Comparison of ENCODE assay signal across 8 mouse cellular contexts in the genomic region with DNA sequence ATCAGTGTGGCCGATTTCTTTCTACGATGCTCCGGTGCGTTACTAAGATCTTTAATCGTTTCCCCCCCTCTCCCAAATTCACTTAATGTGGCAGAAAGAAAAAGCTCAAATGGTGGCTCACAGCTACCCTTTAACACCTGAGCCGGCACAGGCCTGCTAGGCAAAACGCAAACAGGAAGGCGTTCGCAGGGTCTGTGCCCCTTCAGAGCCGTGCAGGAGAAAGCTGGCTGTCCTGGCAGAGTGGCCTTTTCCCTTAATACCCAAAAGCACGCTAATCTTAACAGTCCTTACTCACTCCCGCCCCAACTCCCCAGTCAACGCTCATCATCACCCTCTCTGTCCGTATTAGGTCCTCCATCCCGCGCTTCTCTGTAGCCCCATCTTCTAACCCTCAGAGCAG. TPM values are rescaled to one million over a fixed set of nuclear protein-coding genes. Genes with fewer than 3 reads are reported as not detected.
A peak's percentile ranks its signal among the peaks of the same experiment; 100 is the strongest.
DNase-seq lines count a peak whose midpoint lies in the region; ATAC-seq and TF ChIP-seq lines count a peak whose summit lies in the region.

No protein-coding gene starts in this region.

- intact Hi-C loops in heart, postnatal 36 days (cut with DNase I) = loop anchor here (2.0 to 10.0 kb wide), 2 partner anchors 39 to 443 kb away; a partner anchor contains a TSS

- H3K9me3 ChIP-seq in heart, embryonic 15.5 days (replicated peaks) = no peaks in the 10 kb centered on the region
- no peaks in the 10 kb centered on the region for H3K9me3 ChIP-seq in hindbrain, postnatal 0 days (ENCODE audit: low read length)
- H3K9me3 ChIP-seq in midbrain, embryonic 14.5 days (ENCODE audit: control insufficient read depth, low read length) = no peaks in the 10 kb centered on the region

- H3K27ac ChIP-seq in heart, embryonic 15.5 days = peak overlapping the region; percentile 98
- peak overlapping the region; percentile 66 for H3K27ac ChIP-seq in bone marrow macrophage, adult 2 months (ENCODE audit: insufficient read depth, low read depth, low read length)
- peak overlapping the region; percentile 91 for H3K27ac ChIP-seq in hindbrain, postnatal 0 days
- H3K27ac ChIP-seq in midbrain, embryonic 14.5 days (replicated peaks; ENCODE audit: low read depth, low read length) = peak overlapping the region; percentile 94

- peaks cover 8% of the 10 kb centered on the region; the same call in 1 of the 2 replicates for H3K36me3 ChIP-seq in heart, embryonic 15.5 days
- H3K36me3 ChIP-seq in hindbrain, postnatal 0 days (ENCODE audit: insufficient read depth, low read length) = peaks cover under 1% of the 10 kb centered on the region; the same call in 1 of the 2 replicates
- H3K36me3 ChIP-seq in midbrain, embryonic 14.5 days (ENCODE audit: control insufficient read depth, insufficient read depth, low read length) = peaks cover 1% of the 10 kb centered on the region; the same call in 1 of the 2 replicates

- no peak for DNase-seq in heart, postnatal 36 days
- peak; percentile 33 for DNase-seq in hindbrain, postnatal 0 days (ENCODE audit: low spot score)
- DNase-seq in midbrain, embryonic 14.5 days = no peak
- no peak for DNase-seq in layer of hippocampus, adult 9-10 months (ENCODE audit: low spot score)
- DNase-seq in kidney, postnatal 10 days = no peak

- H3K9ac ChIP-seq in heart, embryonic 15.5 days = peak overlapping the region; percentile 91
- H3K9ac ChIP-seq in hindbrain, postnatal 0 days (replicated peaks; ENCODE audit: low read length) = peak overlapping the region; percentile 71
- H3K9ac ChIP-seq in midbrain, embryonic 14.5 days (replicated peaks; ENCODE audit: low read length) = peak overlapping the region; percentile 72

- H3K4me3 ChIP-seq in heart, embryonic 15.5 days = peak overlapping the region; percentile 91
- H3K4me3 ChIP-seq in bone marrow macrophage, adult 2 months (ENCODE audit: insufficient read depth, low read length) = peak overlapping the region; percentile 84
- H3K4me3 ChIP-seq in hindbrain, postnatal 0 days (ENCODE audit: low read length) = peak overlapping the region; percentile 89
- peak overlapping the region; percentile 86 for H3K4me3 ChIP-seq in midbrain, embryonic 14.5 days (replicated peaks; ENCODE audit: low read depth, low read length)

- WGBS in heart, embryonic 15.5 days = 1% methylated on average over 16 of the region's 16 CpGs
- WGBS in hindbrain, postnatal 0 days = under 1% methylated on average over 16 of the region's 16 CpGs
- WGBS in midbrain, embryonic 14.5 days = under 1% methylated on average over 16 of the region's 16 CpGs

- no peak for TF ChIP-seq CTCF in bone marrow macrophage, adult 2 months (IDR thresholded peaks at IDR 0.05; ENCODE audit: low read depth, low read length)
- no peak for TF ChIP-seq CTCF in hindbrain, postnatal 0 days (IDR thresholded peaks at IDR 0.05; ENCODE audit: low read depth)

- ATAC-seq in heart, embryonic 15.5 days (replicated peaks; ENCODE audit: insufficient number of reproducible peaks, insufficient read depth, low FRiP score, low read depth) = peak; percentile 12; the same call in 1 of the 2 replicates
- no peak for ATAC-seq in hindbrain, postnatal 0 days
- ATAC-seq in midbrain, embryonic 14.5 days (ENCODE audit: low FRiP score, low TSS enrichment) = no peak
- ATAC-seq in monocyte, adult 5-6 weeks (replicated peaks; ENCODE audit: insufficient number of reproducible peaks, low FRiP score, low TSS enrichment, poor library complexity, severe bottlenecking) = no peak

- H3K4me1 ChIP-seq in heart, embryonic 15.5 days (replicated peaks) = peaks cover 30% of the 10 kb centered on the region
- peaks cover 37% of the 10 kb centered on the region for H3K4me1 ChIP-seq in bone marrow macrophage, adult 2 months (ENCODE audit: control insufficient read depth, insufficient read depth, low read length)
- H3K4me1 ChIP-seq in hindbrain, postnatal 0 days (ENCODE audit: insufficient read depth, low read length) = peaks cover 9% of the 10 kb centered on the region; the same call in 1 of the 2 replicates
- H3K4me1 ChIP-seq in midbrain, embryonic 14.5 days (ENCODE audit: control insufficient read depth, insufficient read depth, low read length) = peaks cover 16% of the 10 kb centered on the region

- H3K27me3 ChIP-seq in heart, embryonic 15.5 days = no peaks in the 10 kb centered on the region
- H3K27me3 ChIP-seq in hindbrain, postnatal 0 days (ENCODE audit: insufficient read depth, low read length) = no peaks in the 10 kb centered on the region
- H3K27me3 ChIP-seq in midbrain, embryonic 14.5 days (ENCODE audit: control insufficient read depth, insufficient read depth, low read length) = no peaks in the 10 kb centered on the region

- H3K4me2 ChIP-seq in heart, embryonic 15.5 days = peak overlapping the region; percentile 90
- H3K4me2 ChIP-seq in hindbrain, postnatal 0 days (ENCODE audit: low read depth, low read length) = peak overlapping the region; percentile 84
- H3K4me2 ChIP-seq in midbrain, embryonic 14.5 days (ENCODE audit: low read length) = peak overlapping the region; percentile 84

- TF ChIP-seq POLR2A in bone marrow macrophage, adult 2 months (IDR thresholded peaks at IDR 0.05; ENCODE audit: borderline replicate concordance, low read depth, low read length) = no peak

RNA-seq across cellular contexts. Expression of a gene that starts 1.4 kb away (rescaled TPM):
- polyA plus RNA-seq in heart, embryonic 15.5 days (2015; fragmentation: Nextera tagmentation; extraction: Ambion mirVana) = 55.7 and 74.5 TPM in 2 replicates
- 10 to 100 TPM; 24.5 to 27.8 TPM for total RNA-seq in heart, postnatal 36 days (2021)
- polyA plus RNA-seq in bone marrow macrophage, adult 2 months (2012; ENCODE audit: insufficient read depth, insufficient read length, missing spikeins) = 52.1 and 54.3 TPM in 2 replicates
- 39.8 and 51.3 TPM in 2 replicates for total RNA-seq in hindbrain, postnatal 0 days (2014; rRNA removed)
- 29.1 and 30.7 TPM in 2 replicates for polyA plus RNA-seq in hindbrain, postnatal 0 days (2015; fragmentation: Nextera tagmentation; extraction: Ambion mirVana)
- 28.1 and 43.3 TPM in 2 replicates for polyA plus RNA-seq in midbrain, embryonic 14.5 days (2014; fragmentation: Nextera tagmentation; extraction: Ambion mirVana)
- 183 to 196 TPM (median 191 TPM) in 3 replicates for total RNA-seq in monocyte, adult 5-6 weeks (2017)
